18 mouse cellular contexts compared by ENCODE assay signal in the genomic region with DNA sequence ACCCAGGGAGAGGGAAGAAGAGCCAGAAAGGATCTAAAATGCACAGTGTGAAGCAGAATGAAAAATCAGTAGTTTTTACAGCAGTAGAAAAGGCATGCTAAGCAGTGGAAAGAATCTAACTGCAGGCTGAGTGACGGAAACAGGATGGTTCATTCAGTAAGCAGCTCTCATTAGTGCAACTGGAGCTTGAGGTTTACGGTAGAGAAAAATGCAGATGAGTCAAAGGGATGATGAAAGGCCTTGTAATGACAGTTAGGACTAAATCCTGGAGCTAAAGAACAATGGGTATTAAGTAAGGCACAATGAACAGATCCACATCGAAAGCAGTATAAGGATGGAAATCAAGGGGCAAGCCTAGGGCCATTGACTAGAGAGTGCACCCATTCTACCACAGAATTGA. TPM values are rescaled to one million over a fixed set of nuclear protein-coding genes. Genes with fewer than 3 reads are reported as not detected.
DNase-seq lines count a peak whose midpoint lies in the region; ATAC-seq and TF ChIP-seq lines count a peak whose summit lies in the region.
"Had no signal": no experiment of that assay in that cellular context is flagged by ENCODE, and none has a peak within 500 bp of the region (broad histone marks: within the 10 kb centered on the region; RNA-seq: fewer than 3 reads in every experiment).

No protein-coding gene starts in this region.

- H3K4me2 ChIP-seq in hindbrain, embryonic 14.5 days (replicated peaks): peak overlapping the region; percentile 30; the same call in 1 of the 2 replicates
- H3K4me2 ChIP-seq in hindbrain, embryonic 11.5 days (replicated peaks; ENCODE audit: low read depth, low read length): no peak overlapping the region
- H3K4me2 ChIP-seq in CH12.LX (ENCODE audit: insufficient read depth, low read depth, poor library complexity, severe bottlenecking): peak overlapping the region; percentile 36; the same call in 1 of the 2 replicates
- peak overlapping the region; percentile 35 for H3K4me2 ChIP-seq in neural tube, embryonic 15.5 days
- H3K4me2 ChIP-seq: lung, embryonic 14.5 days had no signal

- H3K27ac ChIP-seq in hindbrain, embryonic 14.5 days: no peak overlapping the region
- H3K27ac ChIP-seq in hindbrain, embryonic 11.5 days (ENCODE audit: low read depth, low read length): no peak overlapping the region
- peak overlapping the region; percentile 77 for H3K27ac ChIP-seq in CH12.LX (ENCODE audit: insufficient read depth, low read depth)
- no peak overlapping the region for H3K27ac ChIP-seq in neural tube, embryonic 15.5 days (replicated peaks)
- H3K27ac ChIP-seq: macrophage; stomach, postnatal 0 days had no signal

- dilution Hi-C loops in CH12.LX (cut with MboI; ENCODE audit: extremely low pct_ligation_motif_present, extremely low pct_unique_long_range_greater_than_20kb, low sequenced_read_pairs): no loop called here

- no peaks in the 10 kb centered on the region for H3K9me3 ChIP-seq in hindbrain, embryonic 14.5 days (ENCODE audit: control insufficient read depth, low read length)
- H3K9me3 ChIP-seq in hindbrain, embryonic 11.5 days (ENCODE audit: control insufficient read depth, low read length): no peaks in the 10 kb centered on the region
- no peaks in the 10 kb centered on the region for H3K9me3 ChIP-seq in CH12.LX (replicated peaks; ENCODE audit: low read length)
- H3K9me3 ChIP-seq in neural tube, embryonic 15.5 days (replicated peaks): no peaks in the 10 kb centered on the region

- in situ Hi-C loops in CH12.LX (cut with MboI; ENCODE audit: low pct_ligation_motif_present, low pct_unique_long_range_greater_than_20kb, low sequenced_read_pairs): no loop called here

- no peak for TF ChIP-seq POLR2A in CH12.LX (IDR thresholded peaks at IDR 0.05; ENCODE audit: low read depth, low read length)
- TF ChIP-seq POLR2A in brain, embryonic 14.5 days (IDR thresholded peaks at IDR 0.05; ENCODE audit: borderline replicate concordance, extremely low read depth, insufficient read depth, insufficient read length, poor library complexity, severe bottlenecking): no peak

- ATAC-seq in hindbrain, embryonic 14.5 days (ENCODE audit: low FRiP score): no peak
- ATAC-seq in hindbrain, embryonic 11.5 days (ENCODE audit: low FRiP score): no peak
- ATAC-seq in neural tube, embryonic 15.5 days (ENCODE audit: low FRiP score): no peak
- ATAC-seq: CD4-positive, CD25-positive, alpha-beta regulatory T cell, adult 4 months had no signal

- peak; percentile 49 for TF ChIP-seq EP300 in CH12.LX (IDR thresholded peaks at IDR 0.05; ENCODE audit: low read length)

- H3K79me2 ChIP-seq in CH12.LX (replicated peaks; ENCODE audit: control insufficient read depth, extremely low read depth, insufficient read depth, poor library complexity, severe bottlenecking): peaks cover 27% of the 10 kb centered on the region

- 0 out of 2 replicates have a peak overlapping the region, but pooled peaks have one; percentile 5 for H3K4me3 ChIP-seq in hindbrain, embryonic 14.5 days (replicated peaks; ENCODE audit: low read length)
- no peak overlapping the region for H3K4me3 ChIP-seq in hindbrain, embryonic 11.5 days (ENCODE audit: low read depth, low read length)
- H3K4me3 ChIP-seq in CH12.LX (replicated peaks in 1 of 3; ENCODE audit: low read depth in 2 of 3, low read length in 2 of 3, poor library complexity in 1 of 3): no peak overlapping the region
- H3K4me3 ChIP-seq in neural tube, embryonic 15.5 days (replicated peaks): no peak overlapping the region
- H3K4me3 ChIP-seq: erythroblast, embryonic 14.5 days had no signal

- H3K4me1 ChIP-seq in hindbrain, embryonic 14.5 days (replicated peaks; ENCODE audit: control insufficient read depth, insufficient read depth, low read length): peaks cover 24% of the 10 kb centered on the region; the same call in 1 of the 2 replicates
- no peaks in the 10 kb centered on the region; the same call in 1 of the 2 replicates for H3K4me1 ChIP-seq in hindbrain, embryonic 11.5 days (replicated peaks; ENCODE audit: control insufficient read depth, insufficient read depth, low read length)
- H3K4me1 ChIP-seq in CH12.LX (ENCODE audit: control insufficient read depth in 1 of 2, insufficient read depth in 2 of 2): peaks cover 2 to 22% of the 10 kb centered on the region in 2 experiments; a peak in 3 of 4 replicates
- H3K4me1 ChIP-seq in neural tube, embryonic 15.5 days: peaks cover 26% of the 10 kb centered on the region

- H3K27me3 ChIP-seq in hindbrain, embryonic 14.5 days (ENCODE audit: control insufficient read depth, insufficient read depth, low read length): no peaks in the 10 kb centered on the region
- H3K27me3 ChIP-seq in hindbrain, embryonic 11.5 days (ENCODE audit: control insufficient read depth, insufficient read depth, low read length): no peaks in the 10 kb centered on the region
- peaks cover 9% of the 10 kb centered on the region for H3K27me3 ChIP-seq in CH12.LX (replicated peaks)
- H3K27me3 ChIP-seq in neural tube, embryonic 15.5 days (replicated peaks): no peaks in the 10 kb centered on the region

- no peak for DNase-seq in hindbrain, embryonic 14.5 days (ENCODE audit: low spot score)
- no peak for DNase-seq in hindbrain, embryonic 11.5 days (ENCODE audit: low spot score)
- DNase-seq in CH12.LX (ENCODE audit: extremely low read depth): peak; percentile 28
- DNase-seq in brain, embryonic 14.5 days (ENCODE audit: low read depth): peak; percentile 33
- DNase-seq in thymus, postnatal 4 days: no peak
- DNase-seq in testis, postnatal 10 days (ENCODE audit: low spot score): no peak
- DNase-seq in adrenal gland, adult 8-10 months: no peak
- DNase-seq: cerebellum, adult 9-10 months; gastrocnemius, postnatal 10 days; heart, postnatal 10 days; kidney, postnatal 25 days; layer of hippocampus, adult 9-11 months; lung, embryonic 14.5 days had no signal

- TF ChIP-seq CTCF in CH12.LX (conservative IDR thresholded peaks at IDR 0.05 in 1 of 2, IDR thresholded peaks at IDR 0.05 in 1 of 2; ENCODE audit: low read depth in 2 of 2, low read length in 2 of 2): no peak
- TF ChIP-seq CTCF in brain, embryonic 14.5 days (IDR thresholded peaks at IDR 0.05; ENCODE audit: borderline replicate concordance, extremely low read depth, insufficient read depth, insufficient read length): no peak

- WGBS in hindbrain, embryonic 14.5 days: 16% methylated on average over 3 of the region's 3 CpGs
- 34% methylated on average over 3 of the region's 3 CpGs for WGBS in hindbrain, embryonic 11.5 days
- WGBS in neural tube, embryonic 15.5 days: 19% methylated on average over 3 of the region's 3 CpGs

- no peak for TF ChIP-seq RAD21 in CH12.LX (IDR thresholded peaks at IDR 0.05; ENCODE audit: low read depth, low read length)

- no peaks in the 10 kb centered on the region for H3K36me3 ChIP-seq in hindbrain, embryonic 14.5 days (replicated peaks; ENCODE audit: control insufficient read depth, insufficient read depth)
- no peaks in the 10 kb centered on the region for H3K36me3 ChIP-seq in hindbrain, embryonic 11.5 days (ENCODE audit: control insufficient read depth, insufficient read depth, low read length)
- no peaks in the 10 kb centered on the region for H3K36me3 ChIP-seq in CH12.LX (replicated peaks in 1 of 2; ENCODE audit: control insufficient read depth in 1 of 2, insufficient read depth in 1 of 2, low read length in 1 of 2)
- no peaks in the 10 kb centered on the region for H3K36me3 ChIP-seq in neural tube, embryonic 15.5 days

- H3K9ac ChIP-seq in hindbrain, embryonic 14.5 days: no peak overlapping the region
- H3K9ac ChIP-seq in hindbrain, embryonic 11.5 days (ENCODE audit: low read depth, low read length): no peak overlapping the region
- peak overlapping the region; percentile 74 for H3K9ac ChIP-seq in CH12.LX (ENCODE audit: insufficient read depth, low read depth)
- 0 out of 2 replicates have a peak overlapping the region, but pooled peaks have one; percentile 20 for H3K9ac ChIP-seq in neural tube, embryonic 15.5 days (replicated peaks)
- H3K9ac ChIP-seq: lung, embryonic 14.5 days had no signal

TF ChIP-seq in CH12.LX, 34 proteins besides CTCF, POLR2A, EP300 and RAD21 (continues in another document):
- TF ChIP-seq MEF2A (IDR thresholded peaks at IDR 0.05; ENCODE audit: borderline replicate concordance, low read depth, low read length) (peak; percentile 21; the same call in 1 of the 2 replicates), ELF1 (IDR thresholded peaks at IDR 0.05; ENCODE audit: low read depth, low read length) (0 out of 2 replicates have a peak, but pooled peaks have one; percentile 26), RCOR1 (conservative IDR thresholded peaks at IDR 0.05; ENCODE audit: low read depth, low read length) (no peak), UBTF (IDR thresholded peaks at IDR 0.05; ENCODE audit: low read depth, low read length) (no peak), USF1 (IDR thresholded peaks at IDR 0.05; ENCODE audit: low read depth, low read length) (no peak), JUN (IDR thresholded peaks at IDR 0.05; ENCODE audit: insufficient read depth, low read depth, low read length) (no peak; the same call in 1 of the 2 replicates), TCF12 (IDR thresholded peaks at IDR 0.05; ENCODE audit: low read depth, low read length) (peak; percentile 27; the same call in 1 of the 2 replicates), IRF4 (IDR thresholded peaks at IDR 0.05; ENCODE audit: low read depth, low read length) (peak; percentile 71), MYC (IDR thresholded peaks at IDR 0.05; ENCODE audit: low read depth, low read length) (0 out of 2 replicates have a peak, but pooled peaks have one; percentile 38), SIN3A (IDR thresholded peaks at IDR 0.05; ENCODE audit: low read length) (0 out of 2 replicates have a peak, but pooled peaks have one; percentile 25), MAX (IDR thresholded peaks at IDR 0.05; ENCODE audit: low read length) (no peak), ETS1 (conservative IDR thresholded peaks at IDR 0.05; ENCODE audit: low read depth, low read length) (peak; percentile 36; the same call in 1 of the 2 replicates), PAX5 (IDR thresholded peaks at IDR 0.05; ENCODE audit: low read length) (no peak), ZNF384 (IDR thresholded peaks at IDR 0.05; ENCODE audit: low read depth, low read length) (no peak), MXI1 (IDR thresholded peaks at IDR 0.05; ENCODE audit: low read depth, low read length) (peak; percentile 26; the same call in 1 of the 2 replicates), MAFK (IDR thresholded peaks at IDR 0.05; ENCODE audit: insufficient replicate concordance, low read length) (no peak)

RNA-seq across cellular contexts. Expression of gene Glce, which starts 3.7 kb away (rescaled TPM):
- 23.5 and 27.5 TPM in 2 replicates for polyA plus RNA-seq in hindbrain, embryonic 14.5 days (2014; fragmentation: Nextera tagmentation; extraction: Ambion mirVana)
- polyA plus RNA-seq in hindbrain, embryonic 11.5 days (2014; fragmentation: Nextera tagmentation; extraction: Ambion mirVana): 21.3 and 23.7 TPM in 2 replicates
- total RNA-seq in CH12.LX (2012; rRNA removed) (8.0 and 16.4 TPM in 2 replicates), CH12.LX (2014; rRNA removed) (13.1 and 13.7 TPM in 2 replicates)
- polyA plus RNA-seq in CH12.LX (2012; ENCODE audit: insufficient read length, low read depth): 6.9 and 7.4 TPM in 2 replicates
- 10.1 and 13.2 TPM in 2 replicates for polyA plus RNA-seq in brain, embryonic 14.5 days (2012; rRNA removed)
- 20.0 and 22.1 TPM in 2 replicates for polyA plus RNA-seq in neural tube, embryonic 15.5 days (2015; fragmentation: Nextera tagmentation; extraction: Ambion mirVana)
- 10 to 100 TPM; 34.0 to 41.7 (median 36.6) TPM for total RNA-seq in adrenal gland, adult 8-10 months (2022)

Comparison
In these comparisons a context has a peak if more than half of its experiments do, and no peak if none do; other contexts are left out.
1. DNase-seq: peak in CH12.LX (single experiment) and brain, embryonic 14.5 days (single experiment); none in hindbrain, embryonic 14.5 days (single experiment), hindbrain, embryonic 11.5 days (single experiment), thymus, postnatal 4 days (single experiment), testis, postnatal 10 days (single experiment) and adrenal gland, adult 8-10 months (single experiment).
2. H3K9ac ChIP-seq: peak in CH12.LX (single experiment) and neural tube, embryonic 15.5 days (single experiment); none in hindbrain, embryonic 14.5 days (single experiment) and hindbrain, embryonic 11.5 days (single experiment).